Mouse (Mus musculus) urinary bladder, adult 2 months (tissue): ENCODE measurements around the gene Clybl. TPM values are rescaled to one million over a fixed set of nuclear protein-coding genes. Genes with fewer than 3 reads are reported as not detected.

ENCODE experiments used
- DNase-seq: peaks from one replicate; pipeline ENCODE4 v3.0.0; 2022; ENCODE audit warnings: low spot score
- polyA plus RNA-seq: library from polyadenylated mRNA; depleted of rRNA; stranded (reverse); fragments of >200 nt; gene quantifications from 2 replicates; pipeline ENCODE4 v1.2.3, GENCODE M21; 2012

Gene Clybl
- polyA plus RNA-seq, 1 experiment, result 44.5 TPM

- DNase-seq, result no peak
Observed at GRCm38 (mm10) chr14:122300261-122300660, 118.8 kb downstream of the Clybl start.

- DNase-seq, result no peak
Observed at GRCm38 (mm10) chr14:122303821-122304220, 122.3 kb downstream of the Clybl start.

- no peak for DNase-seq
Observed at GRCm38 (mm10) chr14:122305132-122305531, 123.6 kb downstream of the Clybl start.

GRCm38 (mm10) chr14:122312415-122312814 lies 130.9 kb downstream of the Clybl start:
- no peak for DNase-seq

- no peak for DNase-seq
Observed at GRCm38 (mm10) chr14:122313328-122313727, 131.8 kb downstream of the Clybl start.

GRCm38 (mm10) chr14:122315743-122316142 lies 134.2 kb downstream of the Clybl start:
- no peak for DNase-seq

- DNase-seq, result no peak
Observed at GRCm38 (mm10) chr14:122322136-122322535, 140.6 kb downstream of the Clybl start.

GRCm38 (mm10) chr14:122323838-122324458 lies 142.4 kb downstream of the Clybl start:
- DNase-seq, result no peak

- no peak for DNase-seq
Observed at GRCm38 (mm10) chr14:122330136-122330535, 148.6 kb downstream of the Clybl start.

GRCm38 (mm10) chr14:122330716-122331115 lies 149.2 kb downstream of the Clybl start:
- no peak for DNase-seq

- no peak for DNase-seq
Observed at GRCm38 (mm10) chr14:122331635-122332460, 150.3 kb downstream of the Clybl start.

- DNase-seq, result no peak
Observed at GRCm38 (mm10) chr14:122336957-122337356, 155.5 kb downstream of the Clybl start.

- no peak for DNase-seq
Observed at GRCm38 (mm10) chr14:122338784-122339183, 157.3 kb downstream of the Clybl start.

GRCm38 (mm10) chr14:122340141-122340540 lies 158.6 kb downstream of the Clybl start:
- no peak for DNase-seq

GRCm38 (mm10) chr14:122341591-122342360 lies 160.3 kb downstream of the Clybl start:
- DNase-seq, result no peak

GRCm38 (mm10) chr14:122344272-122345224 lies 163.0 kb downstream of the Clybl start:
- DNase-seq, result no peak

- no peak for DNase-seq
Observed at GRCm38 (mm10) chr14:122348069-122348468, 166.6 kb downstream of the Clybl start.

- DNase-seq, result no peak
Observed at GRCm38 (mm10) chr14:122349326-122349725, 167.8 kb downstream of the Clybl start.

- DNase-seq, result no peak
Observed at GRCm38 (mm10) chr14:122349761-122350160, 168.3 kb downstream of the Clybl start.

- DNase-seq, result no peak
Observed at GRCm38 (mm10) chr14:122350766-122351165, 169.3 kb downstream of the Clybl start.

GRCm38 (mm10) chr14:122357316-122357715 lies 175.8 kb downstream of the Clybl start:
- no peak for DNase-seq
